Mouse (Mus musculus) midbrain, embryonic 10.5 days (tissue): ENCODE results near the gene Maml3. TPM values are rescaled to one million over a fixed set of nuclear protein-coding genes. Genes with fewer than 3 reads are reported as not detected.
A peak's percentile ranks its signal among the peaks of the same experiment; 100 is the strongest.

ENCODE experiments used
- DNase-seq: peaks from one replicate; pipeline ENCODE4 v3.0.0-alpha.2; 2017; ENCODE audit warnings: low spot score
- H3K27ac ChIP-seq: fragments of 300-500 bp; sonication (generic); replicated peaks from 2 replicates; pipeline ENCODE4 v1.5.1; 2016; ENCODE audit warnings: mild to moderate bottlenecking
- H3K27me3 ChIP-seq: fragments of 300-500 bp; sonication (generic); 2 replicates; pipeline ENCODE4 v1.6.1; 2016; ENCODE audit warnings: low read depth, mild to moderate bottlenecking; ENCODE audit not compliant: poor library complexity, severe bottlenecking
- H3K36me3 ChIP-seq: fragments of 300-500 bp; sonication (generic); 2 replicates; pipeline ENCODE4 v1.6.1; 2016; ENCODE audit warnings: mild to moderate bottlenecking, moderate library complexity
- H3K4me1 ChIP-seq: fragments of 300-500 bp; sonication (generic); 2 replicates; pipeline ENCODE4 v1.6.1; 2016
- H3K4me3 ChIP-seq: fragments of 300-500 bp; sonication (generic); 2 replicates; pipeline ENCODE4 v1.5.1; 2016; ENCODE audit warnings: mild to moderate bottlenecking, moderate library complexity
- H3K9me3 ChIP-seq: fragments of 300-500 bp; sonication (generic); replicated peaks from 2 replicates; pipeline ENCODE4 v1.6.1; 2016; ENCODE audit warnings: mild to moderate bottlenecking
- WGBS: fragments of 180-500 bp; shearing (Covaris S2); methylation state at CpG from one replicate; pipeline ENCODE4 v1.1.7; 2016; 5-methylcytosine and 5-hydroxymethylcytosine counted together
- polyA plus RNA-seq: library from polyadenylated mRNA; unstranded; fragments of >200 nt; fragmentation: Nextera tagmentation; extraction: Ambion mirVana; gene quantifications from 2 replicates; pipeline ENCODE4 v1.2.1, GENCODE M21; 2016

The Maml3 gene
- polyA plus RNA-seq, 1 experiment from 2014 or later: 5.4 TPM

DNA sequence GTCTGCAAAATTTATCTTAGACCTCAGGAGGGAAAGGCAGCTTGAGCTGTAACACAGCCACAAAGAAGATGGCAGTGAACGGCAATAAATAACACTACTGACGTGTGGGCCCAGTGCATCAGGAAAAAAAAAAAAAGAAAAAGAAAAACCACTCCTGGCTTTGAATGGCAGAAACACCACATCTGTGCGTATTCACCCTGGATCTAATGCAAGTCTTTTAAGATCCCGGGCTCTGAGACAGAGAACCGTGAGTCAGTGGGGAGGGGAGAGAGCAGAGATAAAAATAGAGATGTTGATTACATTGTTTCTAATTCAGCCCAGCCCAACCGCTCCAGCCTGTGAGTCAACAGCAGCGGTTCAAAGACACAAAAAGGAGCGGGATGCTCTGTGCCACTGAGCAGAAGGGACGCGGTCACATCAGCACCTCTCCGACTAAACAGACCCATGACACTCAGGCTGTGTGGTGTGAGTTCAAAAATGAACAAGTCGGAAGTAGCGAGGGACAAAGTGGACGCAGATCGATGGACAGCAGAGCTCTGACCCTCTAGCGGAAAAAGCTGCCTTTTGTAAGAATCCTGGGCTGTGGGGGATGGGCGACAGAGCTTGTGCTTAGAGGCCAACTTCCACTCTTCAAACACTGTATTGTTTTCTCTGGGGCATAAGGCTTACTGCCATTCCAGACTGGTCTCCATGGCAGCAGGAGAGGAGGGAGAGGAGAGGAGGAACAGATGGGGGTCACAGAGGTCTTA lies 316.1 kb downstream of the Maml3 start:
- Histone ChIP-seq H3K9me3 (no peaks in the 10 kb centered on the region; the same call in 1 of the 2 replicates), H3K4me3 (peak overlapping the region; percentile 44), H3K27ac (peak overlapping the region; percentile 93), H3K27me3 (no peaks in the 10 kb centered on the region), H3K4me1 (peaks cover 61% of the 10 kb centered on the region), H3K36me3 (0 out of 2 replicates have a peak, but pooled peaks cover 3% of the 10 kb centered on the region)
- peak; percentile 97 for DNase-seq
- under 1% methylated on average over 17 of the region's 17 CpGs for WGBS

DNA sequence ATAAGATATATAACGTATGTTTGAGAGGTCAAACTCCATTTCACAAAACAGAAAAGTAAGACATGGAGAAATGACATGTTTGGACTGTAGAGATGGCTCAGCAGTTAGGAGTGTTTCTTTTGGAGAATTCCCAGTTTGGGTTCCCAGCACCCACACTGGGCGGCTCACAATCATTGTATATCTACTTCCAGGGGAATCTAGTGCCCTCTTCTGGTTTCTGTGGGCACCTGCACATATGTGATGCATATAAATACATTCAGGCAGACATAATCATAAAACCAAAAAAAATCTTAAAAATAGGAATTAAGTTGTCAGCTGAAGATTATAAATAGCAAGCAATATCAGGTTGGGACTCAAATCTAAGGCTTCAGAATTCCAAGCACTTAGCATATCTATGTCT lies 316.9 kb downstream of the Maml3 start:
- Histone ChIP-seq H3K4me1 (peaks cover 60% of the 10 kb centered on the region), H3K27ac (peak overlapping the region; percentile 93), H3K27me3 (no peaks in the 10 kb centered on the region), H3K36me3 (0 out of 2 replicates have a peak, but pooled peaks cover 3% of the 10 kb centered on the region), H3K9me3 (no peaks in the 10 kb centered on the region; the same call in 1 of the 2 replicates), H3K4me3 (peak overlapping the region; percentile 44; the same call in 1 of the 2 replicates)
- WGBS: 92% methylated on average over 2 of the region's 2 CpGs
- no peak for DNase-seq

DNA sequence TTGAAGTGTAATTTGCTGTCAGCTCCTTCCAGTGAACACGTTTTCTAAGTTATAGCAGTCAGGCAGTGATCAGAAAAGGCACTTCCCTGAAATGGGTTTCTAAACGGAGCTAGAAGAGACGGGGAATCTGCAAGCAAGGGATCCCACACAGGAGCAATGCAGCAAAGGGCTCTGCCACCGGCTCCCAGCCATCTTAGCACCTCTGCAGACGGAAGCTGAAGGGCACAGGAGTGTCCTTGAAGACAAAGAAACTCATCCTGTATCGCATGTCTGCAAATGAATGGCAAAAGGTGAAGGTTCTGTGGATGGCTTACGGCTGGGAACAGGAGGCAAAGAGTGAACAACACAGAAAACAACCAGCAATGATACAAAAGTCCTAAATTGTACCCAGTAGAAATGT lies 319.1 kb downstream of the Maml3 start:
- H3K36me3 ChIP-seq: peaks cover 7% of the 10 kb centered on the region; the same call in 1 of the 2 replicates
- no peaks in the 10 kb centered on the region; the same call in 1 of the 2 replicates for H3K9me3 ChIP-seq
- no peak overlapping the region for H3K4me3 ChIP-seq
- 86% methylated on average over 7 of the region's 7 CpGs for WGBS
- DNase-seq: no peak
- peak overlapping the region; percentile 65 for H3K27ac ChIP-seq
- H3K27me3 ChIP-seq: no peaks in the 10 kb centered on the region
- peaks cover 45% of the 10 kb centered on the region for H3K4me1 ChIP-seq

DNA sequence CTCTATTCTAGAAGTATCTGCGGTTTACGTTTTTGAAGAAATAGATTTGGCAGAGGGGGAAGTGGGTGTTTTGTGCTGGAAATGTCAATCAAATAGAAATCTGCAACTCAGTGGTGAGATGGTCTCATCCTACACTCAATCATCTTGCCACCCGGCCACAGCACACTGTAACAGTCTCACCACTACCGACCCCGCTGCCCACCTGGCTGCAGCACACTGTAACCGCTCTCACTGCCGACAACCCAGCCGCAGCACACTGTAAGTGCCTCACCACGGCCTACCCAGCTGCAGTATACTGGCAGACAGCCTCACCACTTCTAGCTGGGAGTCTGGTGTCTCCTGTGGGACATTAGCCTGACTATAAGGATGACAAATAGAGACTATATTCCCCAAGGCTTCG lies 322.7 kb downstream of the Maml3 start:
- WGBS: 86% methylated on average over 10 of the region's 10 CpGs
- DNase-seq: no peak
- Histone ChIP-seq H3K4me1 (peaks cover 41% of the 10 kb centered on the region), H3K27ac (peak overlapping the region; percentile 42; the same call in 1 of the 2 replicates), H3K36me3 (peaks cover 4% of the 10 kb centered on the region; the same call in 1 of the 2 replicates), H3K27me3 (no peaks in the 10 kb centered on the region), H3K4me3 (no peak overlapping the region), H3K9me3 (no peaks in the 10 kb centered on the region; the same call in 1 of the 2 replicates)

DNA sequence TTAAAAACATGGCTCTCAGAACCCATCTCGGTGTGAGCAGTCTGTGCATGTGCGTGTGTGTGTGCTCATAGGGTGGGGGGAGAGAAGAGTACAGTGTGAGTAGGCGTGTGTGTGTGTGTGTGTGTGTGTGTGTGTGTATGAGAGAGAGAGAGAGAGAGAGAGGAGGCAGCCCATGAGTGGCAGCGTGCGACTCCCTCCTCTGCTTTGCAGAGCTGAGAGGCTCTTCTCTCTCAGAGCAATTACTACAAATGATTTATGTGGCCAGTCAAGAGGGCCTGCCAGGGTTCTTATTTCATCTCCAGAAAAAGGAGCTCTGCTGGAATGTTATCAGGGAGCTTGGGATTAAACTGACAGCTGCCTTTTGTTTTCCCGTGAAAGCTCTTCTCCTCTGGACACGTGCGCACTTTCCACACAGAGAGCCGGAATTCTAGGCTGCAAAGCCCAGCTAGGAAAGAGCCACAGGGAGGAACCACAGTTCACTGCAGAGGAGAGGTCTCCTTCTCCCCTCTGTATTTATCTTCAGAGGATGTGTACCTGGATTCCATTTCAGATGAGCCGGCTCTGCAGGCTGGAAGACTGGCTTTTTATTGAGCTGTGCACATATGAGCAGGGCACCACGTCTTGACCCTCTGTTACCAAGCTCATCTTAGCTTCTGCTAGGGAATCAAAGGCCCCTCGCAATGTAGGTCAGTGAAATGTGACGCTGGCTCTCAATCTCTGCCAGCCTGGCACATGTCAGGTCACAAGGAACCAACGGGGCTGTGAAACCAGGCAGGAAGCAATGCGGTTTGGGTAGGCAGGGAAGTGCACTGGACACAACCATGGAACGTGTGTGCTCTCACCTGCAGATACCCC lies 325.9 kb downstream of the Maml3 start:
- peak; percentile 42 for DNase-seq
- H3K4me1 ChIP-seq: peaks cover 35% of the 10 kb centered on the region
- H3K27me3 ChIP-seq: no peaks in the 10 kb centered on the region
- H3K4me3 ChIP-seq: no peak overlapping the region
- 50% methylated on average over 16 of the region's 16 CpGs for WGBS
- H3K9me3 ChIP-seq: no peaks in the 10 kb centered on the region; the same call in 1 of the 2 replicates
- peaks cover 4% of the 10 kb centered on the region; the same call in 1 of the 2 replicates for H3K36me3 ChIP-seq
- peak overlapping the region; percentile 74 for H3K27ac ChIP-seq

DNA sequence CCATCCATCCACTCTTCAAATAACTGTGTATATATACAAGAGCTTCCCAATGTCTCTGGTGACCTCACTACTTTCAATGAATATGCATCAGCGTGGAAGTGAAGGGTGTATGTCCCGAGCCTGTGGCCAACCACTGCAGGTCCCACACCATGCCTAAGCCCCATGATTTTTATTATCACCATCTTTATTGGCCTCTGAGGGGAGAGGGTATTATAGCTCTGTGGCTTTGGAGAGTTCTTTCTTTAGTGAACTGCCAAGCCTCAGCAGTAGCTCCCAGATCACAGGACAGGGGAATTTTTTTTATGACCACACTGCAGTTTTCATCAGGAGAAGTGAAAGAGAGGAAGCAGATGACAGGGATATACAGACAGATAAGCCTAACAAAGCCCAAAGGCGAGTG lies 326.7 kb downstream of the Maml3 start:
- Histone ChIP-seq H3K36me3 (peaks cover 4% of the 10 kb centered on the region; the same call in 1 of the 2 replicates), H3K27ac (no peak overlapping the region), H3K9me3 (no peaks in the 10 kb centered on the region; the same call in 1 of the 2 replicates), H3K27me3 (no peaks in the 10 kb centered on the region), H3K4me1 (peaks cover 35% of the 10 kb centered on the region), H3K4me3 (no peak overlapping the region)
- 69% methylated on average over 3 of the region's 3 CpGs for WGBS
- no peak for DNase-seq

DNA sequence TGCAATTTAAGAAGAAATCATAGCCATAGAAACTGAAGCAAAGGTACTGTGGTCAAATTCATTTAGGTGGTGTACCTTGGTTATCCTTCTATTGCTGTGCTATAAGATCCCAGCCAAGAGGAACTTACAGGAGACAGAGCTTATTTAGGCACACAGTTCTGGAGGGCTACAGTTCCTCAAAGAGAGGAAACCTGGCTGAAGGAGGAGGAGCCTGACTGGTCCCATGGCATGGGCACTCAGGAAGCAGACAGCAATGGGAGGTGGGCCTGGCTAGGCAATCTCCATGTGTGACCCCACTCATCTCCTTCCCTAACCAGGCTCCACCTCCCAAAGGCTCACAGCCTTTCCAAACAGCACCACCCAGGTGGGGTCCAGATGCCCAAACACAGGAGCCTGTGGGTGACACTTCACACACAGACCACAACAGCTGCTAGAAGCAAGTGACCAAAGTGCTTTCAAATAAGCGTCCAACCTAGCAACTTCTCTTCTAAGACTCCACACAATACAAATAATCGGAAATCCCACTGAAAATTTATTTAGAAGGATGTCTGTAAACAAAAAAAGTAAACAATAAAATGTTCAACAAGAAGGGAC lies 328.8 kb downstream of the Maml3 start:
- WGBS: 88% methylated on average over 2 of the region's 2 CpGs
- Histone ChIP-seq H3K27me3 (no peaks in the 10 kb centered on the region), H3K36me3 (0 out of 2 replicates have a peak, but pooled peaks cover 3% of the 10 kb centered on the region), H3K4me3 (no peak overlapping the region), H3K9me3 (no peaks in the 10 kb centered on the region), H3K27ac (no peak overlapping the region), H3K4me1 (peaks cover 41% of the 10 kb centered on the region)
- no peak for DNase-seq

DNA sequence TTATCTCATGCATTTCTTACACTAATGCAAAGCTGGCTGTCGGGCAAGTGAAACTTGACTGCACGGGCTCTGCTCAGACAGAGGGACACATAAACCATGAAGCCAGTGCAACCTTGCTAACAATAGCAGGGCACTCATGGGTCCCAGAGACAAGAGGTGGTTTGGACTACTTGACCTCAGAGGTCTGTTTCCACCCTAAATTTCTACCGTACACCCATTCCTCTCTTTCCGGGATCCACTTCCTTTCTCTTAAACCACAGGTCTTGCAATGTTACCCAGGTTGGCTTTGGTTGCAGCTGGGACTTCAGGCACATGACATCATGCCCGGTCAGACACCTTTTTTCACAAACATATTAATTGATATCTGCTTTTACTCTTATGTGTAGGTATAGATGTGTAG lies 331.3 kb downstream of the Maml3 start:
- DNase-seq: no peak
- no peaks in the 10 kb centered on the region for H3K27me3 ChIP-seq
- H3K27ac ChIP-seq: no peak overlapping the region
- peaks cover 3% of the 10 kb centered on the region; the same call in 1 of the 2 replicates for H3K9me3 ChIP-seq
- 85% methylated on average over 5 of the region's 5 CpGs for WGBS
- H3K4me3 ChIP-seq: no peak overlapping the region
- H3K4me1 ChIP-seq: peaks cover 22% of the 10 kb centered on the region
- H3K36me3 ChIP-seq: 0 out of 2 replicates have a peak, but pooled peaks cover 9% of the 10 kb centered on the region

DNA sequence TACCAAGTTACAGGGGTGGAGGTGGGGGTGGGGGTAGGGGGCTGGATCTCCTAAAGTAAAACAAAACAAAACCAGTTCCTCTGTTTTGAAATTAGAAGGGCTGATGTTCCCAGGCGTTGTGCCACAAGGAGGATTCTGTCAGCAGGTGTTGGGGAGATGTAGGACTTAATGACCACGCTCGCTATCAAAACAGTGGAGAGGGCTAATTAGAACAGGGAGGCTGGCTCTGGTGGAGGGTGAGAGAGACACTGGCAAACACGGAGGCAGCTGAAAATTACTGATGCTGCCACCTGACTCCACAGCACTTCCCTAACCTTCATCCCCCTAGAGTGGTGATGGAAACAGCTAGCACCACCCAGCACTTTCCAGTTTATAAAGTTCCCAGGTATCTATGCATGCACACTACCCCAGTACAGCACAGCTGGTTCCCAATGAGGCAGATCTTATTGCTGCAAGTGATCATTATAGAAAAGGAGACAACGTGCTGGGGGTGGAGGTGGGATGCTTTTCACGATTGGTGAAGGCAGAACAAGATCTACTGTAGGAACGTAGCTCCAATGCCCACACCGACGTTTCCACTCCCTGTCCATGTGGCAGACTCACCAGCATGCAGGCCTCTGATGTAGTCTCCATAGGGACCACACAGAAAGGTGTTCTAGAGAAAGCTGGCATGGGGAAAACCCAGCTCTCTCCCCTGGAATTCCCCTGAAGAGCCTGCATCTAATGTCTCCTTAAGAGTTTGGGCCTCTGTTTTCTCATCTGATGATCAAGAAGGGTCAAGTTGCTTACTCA lies 332.8 kb downstream of the Maml3 start:
- Histone ChIP-seq H3K9me3 (peaks cover 3% of the 10 kb centered on the region; the same call in 1 of the 2 replicates), H3K4me3 (no peak overlapping the region), H3K4me1 (peaks cover 19% of the 10 kb centered on the region), H3K27me3 (no peaks in the 10 kb centered on the region), H3K36me3 (peaks cover 9% of the 10 kb centered on the region; the same call in 1 of the 2 replicates), H3K27ac (no peak overlapping the region)
- DNase-seq: no peak
- 79% methylated on average over 9 of the region's 9 CpGs for WGBS

DNA sequence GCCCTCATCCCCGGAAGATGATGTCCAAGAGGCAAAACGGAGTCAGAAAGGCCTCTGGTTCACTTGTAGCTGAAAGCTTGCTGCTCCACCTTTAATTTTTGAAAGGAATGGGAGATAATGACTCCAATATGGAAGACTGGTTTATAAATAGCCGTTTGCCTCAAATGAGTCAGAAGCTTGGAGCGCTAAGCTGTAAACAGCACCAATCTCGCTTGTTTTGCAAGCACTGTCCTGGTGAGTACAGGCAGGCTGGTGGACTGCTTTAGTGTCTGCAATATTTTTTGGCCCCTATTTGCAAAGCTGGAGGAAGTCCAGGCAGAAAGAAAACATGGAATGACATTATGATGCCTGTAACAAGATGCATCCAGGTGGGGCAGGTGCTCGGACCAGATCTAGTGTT lies 335.7 kb downstream of the Maml3 start:
- 94% methylated on average over 6 of the region's 6 CpGs for WGBS
- peaks cover 3% of the 10 kb centered on the region; the same call in 1 of the 2 replicates for H3K9me3 ChIP-seq

DNA sequence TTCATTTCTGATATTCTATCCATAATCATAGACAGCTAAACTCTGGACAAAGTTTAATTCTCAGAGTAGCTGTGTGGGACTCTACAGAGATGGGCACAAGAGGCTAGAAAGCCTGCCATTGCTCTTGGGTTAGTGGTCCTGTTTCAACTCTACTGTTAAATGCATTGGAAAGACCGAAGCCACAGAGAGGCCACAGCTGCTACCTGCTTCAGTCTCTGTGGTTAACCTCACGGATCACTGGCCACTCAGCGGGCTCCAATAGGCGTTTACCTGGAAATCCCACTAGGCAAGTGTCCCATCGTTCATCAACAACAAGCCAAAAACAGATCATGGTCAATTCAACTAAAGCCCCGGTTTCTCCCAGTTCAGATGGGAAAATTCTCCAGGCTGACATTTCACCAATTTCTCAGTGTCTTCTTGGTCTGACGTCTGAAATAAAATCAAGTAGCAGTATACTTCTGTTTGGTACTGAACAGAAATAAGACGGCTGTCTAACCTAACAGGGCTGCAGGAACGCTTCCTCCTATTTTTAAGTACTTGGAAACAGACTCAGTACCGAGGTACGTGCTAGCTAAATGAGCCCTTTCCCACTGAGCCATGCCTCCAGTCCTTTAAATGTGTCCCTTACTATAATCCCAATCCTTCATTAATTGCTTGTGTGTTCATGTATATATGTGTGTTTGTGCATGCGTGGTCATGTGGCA lies 339.5 kb downstream of the Maml3 start:
- no peak overlapping the region for H3K27ac ChIP-seq
- WGBS: 91% methylated on average over 12 of the region's 12 CpGs

More for the DNA sequence above, 335.7 kb downstream of the Maml3 start:
- DNase-seq: no peak
- Histone ChIP-seq H3K36me3 (peaks cover 9% of the 10 kb centered on the region; the same call in 1 of the 2 replicates), H3K27ac (no peak overlapping the region), H3K27me3 (no peaks in the 10 kb centered on the region), H3K4me1 (peaks cover 17% of the 10 kb centered on the region), H3K4me3 (no peak overlapping the region)

More for the DNA sequence above, 339.5 kb downstream of the Maml3 start:
- Histone ChIP-seq H3K4me1 (peaks cover 31% of the 10 kb centered on the region), H3K9me3 (peaks cover 2% of the 10 kb centered on the region; the same call in 1 of the 2 replicates), H3K27me3 (no peaks in the 10 kb centered on the region), H3K4me3 (no peak overlapping the region), H3K36me3 (no peaks in the 10 kb centered on the region; the same call in 1 of the 2 replicates)
- DNase-seq: no peak
